Mouse (Mus musculus) retina, postnatal 1 day (tissue): ENCODE measurements around the gene Extl1.

Source experiments
- DNase-seq: peaks from one replicate; pipeline ENCODE4 v3.0.0-alpha.2; 2012

The Extl1 gene

DNA sequence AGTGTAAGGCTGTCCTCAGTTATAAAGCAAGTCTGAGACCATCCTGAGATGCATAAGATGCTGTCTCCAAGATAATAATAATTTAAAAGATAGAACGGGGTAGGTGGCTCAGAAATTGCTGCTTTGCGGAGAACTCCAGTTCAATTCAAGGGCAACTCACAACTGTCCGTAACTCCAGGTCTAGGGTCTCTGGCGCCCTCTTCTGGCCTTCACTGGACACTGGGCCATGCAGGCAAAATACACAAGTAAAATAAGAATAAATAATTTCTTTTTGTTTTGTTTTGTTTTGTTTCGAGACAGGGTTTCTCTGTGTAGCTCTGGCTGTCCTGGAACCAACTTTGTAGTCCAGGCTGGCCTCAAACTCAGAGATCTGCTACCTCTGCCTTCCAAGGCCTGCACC, 4.7 kb upstream of the Extl1 start:
- peak; percentile 75 for DNase-seq

DNA sequence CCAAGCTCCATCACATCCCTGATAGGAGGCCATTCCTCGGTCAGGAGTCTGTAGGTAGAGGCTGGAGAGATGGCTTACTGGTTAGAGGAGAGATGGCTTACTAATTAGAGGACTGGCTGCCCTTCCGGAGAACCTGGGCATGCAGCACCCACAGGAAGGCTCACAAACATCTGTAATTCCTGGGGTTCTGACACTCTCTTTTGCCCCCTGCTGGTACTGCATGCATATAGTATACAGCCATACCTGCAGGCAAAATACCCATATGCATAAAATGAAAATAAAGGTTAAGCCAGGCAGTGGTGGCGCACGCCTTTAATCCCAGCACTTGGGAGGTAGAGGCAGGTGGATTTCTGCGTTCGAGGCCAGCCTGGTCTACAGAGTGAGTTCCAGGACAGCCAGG, 3.6 kb upstream of the Extl1 start:
- peak; percentile 37 for DNase-seq

- DNase-seq = no peak
These were observed 4.1 kb downstream of the Extl1 start for GRCm38 (mm10) chr4:134379510-134379909.

GRCm38 (mm10) chr4:134378089-134378615, 5.5 kb downstream of the Extl1 start:
- no peak for DNase-seq

DNA sequence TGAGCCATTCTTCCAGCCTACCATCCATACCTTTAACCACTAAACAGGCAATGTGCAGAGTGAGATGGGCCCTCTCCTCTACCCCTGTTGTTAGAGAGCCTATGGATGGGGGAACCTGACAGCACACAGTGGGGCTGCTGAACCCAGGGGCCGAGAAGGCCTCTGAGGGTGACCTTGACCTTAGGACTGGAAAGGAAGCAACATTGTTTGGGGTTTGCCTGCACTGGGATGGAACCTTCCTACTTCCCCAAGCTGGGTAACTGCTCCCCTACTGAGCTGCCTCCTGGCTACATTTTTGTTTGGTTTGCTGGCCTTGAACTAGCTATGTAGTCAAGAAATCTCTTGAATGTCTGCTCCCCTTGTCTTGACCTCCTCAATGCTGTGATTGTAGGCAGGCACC, 9.3 kb downstream of the Extl1 start:
- DNase-seq = no peak

- DNase-seq = no peak
These were observed 10.4 kb downstream of the Extl1 start for GRCm38 (mm10) chr4:134373295-134373694.

GRCm38 (mm10) chr4:134372294-134372747, 11.3 kb downstream of the Extl1 start:
- peak; percentile 78 for DNase-seq

DNA sequence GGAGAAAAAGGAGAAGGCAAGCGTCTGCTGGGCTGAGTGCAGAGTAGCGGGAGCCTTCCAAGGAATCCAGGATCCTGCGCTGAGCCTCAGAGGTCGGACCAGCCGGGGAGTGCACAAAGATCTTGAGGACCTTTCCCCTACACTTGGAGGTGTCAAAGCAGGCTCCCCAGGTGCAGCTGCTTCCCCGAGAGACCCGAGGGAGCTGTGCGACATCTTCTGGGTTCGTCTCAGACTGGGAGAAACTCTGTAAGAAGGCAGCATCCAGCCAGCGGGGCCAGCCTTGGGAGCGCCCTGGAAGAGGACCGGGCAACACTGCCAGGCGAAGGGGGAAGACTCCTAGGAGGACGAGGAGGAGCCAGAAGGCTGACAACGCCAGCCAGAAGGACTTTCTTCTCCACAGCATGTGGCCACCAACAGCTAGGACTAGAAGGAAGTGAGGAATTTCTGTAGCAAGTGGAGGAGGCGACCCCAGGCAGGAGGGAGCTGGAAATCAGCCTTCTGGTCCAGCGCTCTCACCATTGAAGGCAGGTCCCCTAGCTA, 12.3 kb downstream of the Extl1 start:
- DNase-seq = no peak

GRCm38 (mm10) chr4:134370649-134371221, 12.9 kb downstream of the Extl1 start:
- no peak for DNase-seq

DNA sequence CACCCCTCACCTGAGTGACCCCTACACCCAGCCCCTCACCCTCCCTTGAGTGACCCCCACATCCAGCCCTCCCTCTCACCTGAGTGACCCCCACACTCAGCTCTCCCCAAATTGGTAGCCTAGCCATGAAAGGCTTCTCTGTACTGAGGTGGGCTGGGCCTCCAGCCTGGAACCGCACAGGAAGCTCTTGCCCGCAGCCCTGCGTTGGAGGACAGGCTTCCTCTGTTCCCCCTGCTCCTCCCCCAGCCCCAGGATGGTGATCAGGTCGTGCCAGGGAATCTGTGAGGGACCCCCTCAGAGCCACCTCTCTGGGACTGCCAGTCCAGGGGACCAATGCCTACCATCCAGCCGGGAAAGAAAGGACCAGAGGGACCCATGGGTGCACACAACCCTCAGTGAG, 18.4 kb downstream of the Extl1 start:
- DNase-seq = no peak

DNA sequence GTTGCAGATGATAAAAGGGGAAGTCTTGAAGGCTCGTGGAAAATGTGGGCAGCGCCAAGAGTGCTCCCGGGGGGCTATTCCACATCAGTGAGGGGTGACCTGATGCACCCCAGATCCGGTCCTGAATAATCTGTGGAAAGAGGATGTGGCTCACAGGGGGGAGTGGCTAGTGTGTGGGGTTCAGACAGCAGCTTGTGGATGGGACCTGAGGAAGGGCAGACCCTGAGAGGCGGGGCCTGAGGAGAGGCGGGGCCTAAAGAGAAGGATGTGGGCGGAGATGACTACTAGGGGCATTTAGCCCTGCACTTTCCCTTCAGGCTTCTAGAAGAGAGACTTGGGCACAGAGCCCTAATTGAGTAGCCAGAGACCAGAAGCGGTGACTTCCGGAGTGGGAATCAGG, 21.1 kb downstream of the Extl1 start:
- peak; percentile 52 for DNase-seq

DNA sequence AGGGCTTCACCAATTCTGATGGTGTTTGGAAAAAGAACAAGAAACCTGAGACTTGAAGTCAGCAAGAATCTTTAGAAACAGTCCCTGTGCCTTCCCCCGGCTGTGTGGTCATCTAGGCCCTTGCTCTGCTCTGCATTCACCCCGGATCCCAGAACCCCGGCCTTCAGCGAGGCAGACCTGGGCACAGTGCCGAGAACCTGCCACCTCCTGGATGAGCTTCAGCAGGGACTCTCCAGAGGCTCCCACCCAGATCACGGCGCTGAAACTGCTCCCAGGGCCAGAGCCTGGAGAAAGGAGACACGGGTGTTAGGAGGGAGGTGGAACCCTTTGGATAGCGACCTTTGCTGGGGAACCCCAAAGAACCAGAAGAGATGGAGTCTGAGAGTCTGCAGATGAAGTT, 21.5 kb downstream of the Extl1 start:
- DNase-seq = no peak

- DNase-seq = no peak
These were observed 22.4 kb downstream of the Extl1 start for GRCm38 (mm10) chr4:134361215-134361614.

DNA sequence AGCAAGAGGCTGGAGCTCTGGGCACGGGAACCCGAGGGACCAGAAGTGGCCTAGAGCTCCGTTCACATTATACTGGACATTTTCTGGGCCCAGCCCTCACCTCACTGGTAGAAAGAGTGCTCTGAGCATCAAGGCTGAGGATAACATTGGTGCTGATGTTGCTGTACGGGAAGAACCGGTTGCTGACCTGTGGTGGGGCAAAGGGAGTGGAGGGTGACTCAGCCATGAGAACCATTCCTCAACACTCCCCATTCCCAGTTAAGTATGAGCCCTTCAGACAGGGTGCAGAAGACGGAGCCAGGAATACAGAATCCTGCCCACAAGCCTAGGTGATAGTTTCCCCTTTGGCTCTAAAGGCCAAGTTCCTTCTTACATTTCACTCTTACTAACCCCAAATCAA, 24.0 kb downstream of the Extl1 start:
- DNase-seq = no peak

DNA sequence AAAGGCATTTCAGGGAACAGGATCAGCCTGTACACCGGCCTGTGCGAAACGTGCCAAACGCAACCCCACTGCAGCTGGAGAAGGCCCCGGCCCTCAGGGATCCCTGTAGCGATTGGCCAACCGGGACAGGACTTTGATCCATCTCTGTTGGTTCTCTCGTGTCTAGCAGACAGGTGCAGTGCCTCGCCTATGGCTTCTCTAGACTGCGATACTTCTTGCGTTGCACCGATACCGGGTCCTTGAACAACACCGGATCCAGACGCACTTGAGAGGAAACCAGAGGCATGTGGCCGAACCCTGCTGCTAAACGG, 26.2 kb downstream of the Extl1 start:
- DNase-seq = no peak

- DNase-seq = peak; percentile 84
These were observed 26.8 kb downstream of the Extl1 start for GRCm38 (mm10) chr4:134356591-134357460.

GRCm38 (mm10) chr4:134355841-134356452, 27.7 kb downstream of the Extl1 start:
- no peak for DNase-seq

GRCm38 (mm10) chr4:134353527-134354409, 29.9 kb downstream of the Extl1 start:
- DNase-seq = no peak

DNA sequence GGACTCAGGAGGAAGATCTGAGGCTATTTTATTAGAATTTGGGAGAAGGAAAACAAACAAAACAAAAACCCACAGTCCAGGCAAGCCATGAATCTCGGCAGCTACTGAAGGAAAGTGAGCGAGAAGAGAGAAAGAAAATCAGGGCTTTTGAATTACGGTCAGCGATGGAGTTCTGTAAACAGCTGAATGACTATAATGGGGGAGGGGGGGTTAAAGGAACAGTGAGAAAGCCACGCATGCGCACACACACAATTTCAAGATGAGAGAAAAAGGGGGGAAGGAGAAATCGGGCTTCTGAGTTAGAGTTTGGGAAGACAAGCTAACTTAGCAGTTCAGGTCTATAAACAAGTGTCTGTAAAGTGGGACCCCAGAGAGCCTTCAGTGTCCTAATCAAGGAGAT, 30.7 kb downstream of the Extl1 start:
- no peak for DNase-seq

- DNase-seq = no peak
These were observed 31.4 kb downstream of the Extl1 start for GRCm38 (mm10) chr4:134352261-134352707.

- no peak for DNase-seq
These were observed 32.1 kb downstream of the Extl1 start for GRCm38 (mm10) chr4:134351329-134352260.
